Mouse (Mus musculus): Measurements from ENCODE around the gene Senp3. TPM values are rescaled to one million over a fixed set of nuclear protein-coding genes. Genes with fewer than 3 reads are reported as not detected.

The Senp3 gene
- polyA plus RNA-seq, 1 experiment, result 154 TPM

- no peak for DNase-seq (ENCODE audit: extremely low spot score in 1 of 2, low spot score in 1 of 2)
Observed at GRCm38 (mm10) chr11:69683576-69683975, 1.7 kb upstream of the Senp3 start.

GRCm38 (mm10) chr11:69682840-69683533, 1.1 kb upstream of the Senp3 start:
- peak in 1 of 2 experiments; percentile 96 for DNase-seq (ENCODE audit: extremely low spot score in 1 of 2, low spot score in 1 of 2)

- no peak for DNase-seq (ENCODE audit: extremely low spot score in 1 of 2, low spot score in 1 of 2)
Observed at GRCm38 (mm10) chr11:69682209-69682839, 440 bp upstream of the Senp3 start.

DNA sequence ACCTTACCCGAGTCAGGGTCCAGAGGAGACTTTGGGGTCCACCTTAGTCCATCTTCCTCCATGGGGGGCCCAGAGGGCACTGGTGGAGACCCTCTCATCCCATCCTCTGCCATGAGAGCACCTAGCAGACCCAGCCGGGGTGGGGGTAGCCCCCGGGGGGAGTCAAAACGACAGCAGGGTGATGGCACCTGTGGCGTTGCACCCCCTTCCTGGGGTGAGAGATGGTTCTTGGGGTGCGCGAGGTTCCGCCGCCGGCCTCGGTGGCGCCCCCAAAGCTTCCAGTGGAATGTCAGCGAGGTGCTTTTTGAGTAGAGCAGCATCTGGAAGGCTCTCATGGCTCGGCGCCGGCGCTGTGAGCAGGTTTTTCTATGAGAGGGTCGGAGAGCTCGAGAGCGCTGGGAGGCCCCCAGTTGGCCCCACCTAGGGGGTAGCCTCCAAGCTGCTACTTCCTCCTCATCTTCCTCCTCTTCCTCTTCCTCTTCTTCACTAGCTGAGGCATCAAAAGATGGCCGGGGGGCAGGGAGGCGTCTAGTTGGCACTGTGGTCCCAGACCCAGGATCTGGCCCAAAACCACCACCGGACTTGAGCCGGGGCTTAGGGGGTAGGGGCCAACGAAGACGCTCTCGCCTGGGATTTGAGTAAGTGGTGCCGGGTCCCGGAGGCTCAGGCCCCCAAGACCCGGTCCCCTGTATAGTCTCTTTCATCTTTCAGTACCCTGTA, 1.6 kb downstream of the Senp3 start:
- DNase-seq (ENCODE audit: extremely low spot score in 1 of 2, low spot score in 1 of 2), result no peak

DNA sequence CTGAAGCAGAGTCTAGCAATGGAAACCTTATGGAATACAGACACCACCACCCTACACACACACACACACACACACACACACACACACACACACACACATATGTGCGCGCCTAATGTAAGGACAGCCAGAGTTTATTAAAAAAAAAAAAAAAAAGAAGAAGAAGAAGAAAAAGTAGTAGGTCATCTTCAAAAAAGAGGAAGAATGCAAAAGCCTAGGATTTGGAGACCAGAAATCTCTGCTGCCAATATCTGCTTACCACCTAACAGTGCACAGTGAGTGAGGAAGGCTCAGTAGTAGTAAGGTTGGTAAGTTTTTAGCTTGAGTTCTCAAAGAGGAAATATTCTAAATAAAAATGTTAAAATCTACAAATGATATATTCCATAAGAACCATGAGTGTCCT, 2.7 kb downstream of the Senp3 start:
- DNase-seq (ENCODE audit: extremely low spot score in 1 of 2, low spot score in 1 of 2), result no peak

GRCm38 (mm10) chr11:69672211-69672706, 9.6 kb downstream of the Senp3 start, which contains the start of gene Eif4a1:
Gene Eif4a1, minus strand, starts transcription at chr11:69672423.
- DNase-seq (ENCODE audit: extremely low spot score in 1 of 2, low spot score in 1 of 2), result peak; percentile 100

GRCm38 (mm10) chr11:69671726-69672124, 10.2 kb downstream of the Senp3 start:
- DNase-seq (ENCODE audit: extremely low spot score in 1 of 2, low spot score in 1 of 2), result no peak

DNA sequence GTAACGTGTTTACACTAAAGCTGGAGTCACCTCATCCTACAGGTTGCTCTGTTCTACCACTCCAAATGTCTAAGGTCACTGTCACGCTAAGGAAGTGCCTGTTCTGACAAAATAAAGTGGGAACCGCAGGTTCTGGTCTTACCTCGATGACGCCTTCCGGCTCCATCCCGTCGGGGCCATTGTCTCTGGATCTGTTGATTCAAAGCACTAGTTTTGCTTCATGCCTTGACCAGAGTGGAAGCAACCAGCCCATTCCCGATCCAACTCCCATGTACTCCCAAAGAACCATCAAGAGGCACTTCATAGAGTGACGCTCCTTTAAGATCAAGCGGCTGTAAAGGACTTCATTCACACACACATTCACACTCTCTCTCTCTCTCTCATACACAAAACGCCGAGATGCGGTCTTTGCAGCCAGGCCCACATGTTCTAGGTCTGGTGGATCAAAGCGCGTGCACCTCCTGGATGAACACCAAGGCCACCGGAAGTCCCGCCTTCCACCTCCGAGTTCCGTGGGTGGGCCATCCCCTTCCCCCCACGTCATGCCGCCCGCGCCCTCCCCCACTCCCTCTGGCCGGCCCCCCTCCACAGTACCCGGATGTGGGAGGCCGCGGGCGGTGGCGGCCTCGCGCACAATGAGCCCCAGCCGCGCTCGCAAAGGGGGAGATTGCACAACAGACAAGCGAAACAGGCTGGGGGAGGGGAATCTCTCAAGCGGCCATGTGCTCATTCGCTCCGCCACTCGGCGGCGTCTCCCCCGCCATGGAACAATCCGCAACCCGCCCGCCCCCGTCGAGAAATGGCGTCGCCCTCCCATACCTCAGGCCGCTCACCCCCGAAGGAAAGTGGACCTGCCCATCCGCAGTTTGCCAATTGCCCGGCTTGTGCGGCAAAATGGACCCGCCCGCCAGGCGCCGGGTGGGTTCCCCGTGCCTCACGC, 10.8 kb downstream of the Senp3 start:
- DNase-seq (ENCODE audit: extremely low spot score in 1 of 2, low spot score in 1 of 2), result peak; percentile 86 to 93

GRCm38 (mm10) chr11:69666665-69667005, 15.2 kb downstream of the Senp3 start:
- DNase-seq (ENCODE audit: extremely low spot score in 1 of 2, low spot score in 1 of 2), result no peak

DNA sequence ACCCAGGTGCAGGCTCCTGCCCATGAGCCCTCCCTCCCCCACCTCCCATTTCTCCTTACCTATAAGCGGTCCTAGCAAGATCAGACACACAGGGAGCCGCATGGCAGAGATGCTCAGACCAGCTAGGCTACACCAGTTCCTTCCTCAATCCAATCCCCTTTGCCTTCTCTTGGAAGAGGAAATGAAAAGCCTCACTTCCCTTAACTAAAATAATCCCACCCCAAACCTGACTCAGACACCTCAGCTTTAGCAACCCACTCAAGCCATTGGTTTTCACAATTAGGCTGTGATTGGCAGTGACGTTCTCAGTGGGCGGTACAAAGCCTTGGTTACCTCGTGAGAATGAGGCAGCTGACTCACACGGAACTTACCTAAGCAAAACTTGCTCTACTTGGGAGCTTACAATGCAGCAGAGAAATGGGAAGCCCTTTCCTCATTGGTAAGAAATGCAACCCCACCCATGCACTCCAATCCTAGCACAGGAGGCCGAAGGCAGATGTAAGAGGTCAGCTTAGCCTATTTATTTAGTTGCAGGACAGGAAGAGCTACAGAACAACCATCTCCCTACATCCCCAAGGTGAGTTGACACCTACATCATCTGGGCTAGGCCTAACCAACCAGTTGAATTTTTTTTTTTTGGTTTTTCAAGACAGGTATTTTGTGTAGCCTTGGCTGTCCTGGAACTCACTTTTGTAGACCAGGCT, 15.8 kb downstream of the Senp3 start, which contains the start of gene Cd68:
Gene Cd68, minus strand, starts transcription at position 193 of the 704 bp plus-strand sequence.
- peak; percentile 75 to 86 for DNase-seq (ENCODE audit: extremely low spot score in 1 of 2, low spot score in 1 of 2)

GRCm38 (mm10) chr11:69665457-69665960, 16.4 kb downstream of the Senp3 start:
- DNase-seq (ENCODE audit: extremely low spot score in 1 of 2, low spot score in 1 of 2), result no peak

DNA sequence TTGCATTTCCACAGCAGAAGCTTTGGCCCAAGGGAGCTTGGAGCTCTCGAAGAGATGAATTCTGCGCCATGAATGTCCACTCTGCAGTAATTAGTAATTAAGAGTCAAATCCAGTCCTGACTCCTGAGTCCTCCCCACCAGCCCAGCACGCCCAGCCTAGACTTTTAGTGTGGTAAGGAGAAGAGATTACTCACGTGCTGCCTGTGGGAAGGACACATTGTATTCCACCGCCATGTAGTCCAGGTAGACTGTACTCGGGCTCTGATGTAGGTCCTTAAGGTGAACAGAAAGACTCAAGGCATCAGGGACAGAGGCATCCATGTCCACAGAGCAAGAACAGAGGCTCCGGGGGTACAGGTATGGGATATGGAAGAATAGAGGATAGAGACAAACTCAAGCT, 17.0 kb downstream of the Senp3 start:
- no peak for DNase-seq (ENCODE audit: extremely low spot score in 1 of 2, low spot score in 1 of 2)

DNA sequence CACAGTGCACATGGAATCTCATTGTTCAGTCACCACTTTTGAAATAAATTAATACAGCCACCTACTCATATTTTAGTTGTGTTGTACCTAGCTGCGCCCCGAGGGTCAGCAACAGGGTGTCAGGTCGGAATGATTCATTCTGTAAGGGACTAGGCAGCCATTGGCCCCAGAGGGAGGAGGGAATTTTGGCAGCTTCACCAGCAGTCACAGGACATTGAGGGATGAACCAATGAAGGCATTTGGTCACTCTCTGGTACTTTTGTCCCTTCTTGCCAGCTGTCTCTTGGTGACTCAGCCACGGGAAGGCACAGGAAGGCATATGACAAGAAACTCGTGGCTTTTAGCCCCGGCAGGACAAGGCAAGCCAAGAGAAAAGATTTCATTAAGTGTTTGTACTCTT, 18.1 kb downstream of the Senp3 start:
- no peak for DNase-seq (ENCODE audit: extremely low spot score in 1 of 2, low spot score in 1 of 2)

- no peak for DNase-seq (ENCODE audit: extremely low spot score in 1 of 2, low spot score in 1 of 2)
Observed at GRCm38 (mm10) chr11:69662967-69663671, 18.8 kb downstream of the Senp3 start.

GRCm38 (mm10) chr11:69662213-69662966, 19.5 kb downstream of the Senp3 start, which contains the start of gene Mpdu1:
Gene Mpdu1, minus strand, starts transcription at chr11:69662642.
- DNase-seq (ENCODE audit: extremely low spot score in 1 of 2, low spot score in 1 of 2), result peak; percentile 93 to 94

DNA sequence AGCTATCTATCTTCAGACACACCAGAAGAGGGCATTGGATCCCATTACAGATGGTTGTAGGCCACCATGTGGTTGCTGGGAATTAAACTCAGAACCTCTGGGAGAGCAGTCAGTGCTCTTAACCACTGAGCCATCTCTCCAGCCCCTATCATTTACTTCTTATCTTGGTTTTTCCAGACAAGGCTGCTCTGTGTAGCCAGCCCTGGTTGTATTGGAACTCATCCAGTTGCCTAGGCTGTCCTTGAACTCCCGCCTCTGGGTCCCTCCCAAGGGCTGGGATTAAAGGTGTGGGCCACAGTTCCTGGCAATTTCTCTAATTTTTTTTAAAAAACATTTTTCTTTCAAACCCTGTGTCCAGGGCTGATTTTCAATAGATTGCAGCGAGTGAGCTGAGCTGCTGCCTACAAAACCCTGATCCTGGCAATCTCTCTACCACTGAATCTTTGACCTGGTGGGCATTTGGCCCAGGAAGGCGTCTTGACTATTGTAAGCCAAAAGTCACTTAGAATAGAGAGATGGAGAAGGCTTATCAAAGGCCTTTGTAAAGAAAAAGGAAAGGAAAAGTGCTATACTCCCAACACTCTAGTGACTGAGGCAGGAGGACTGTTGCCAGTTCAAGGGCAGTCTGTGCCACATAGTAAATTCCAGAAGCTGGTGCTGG, 20.5 kb downstream of the Senp3 start:
- no peak for DNase-seq (ENCODE audit: extremely low spot score in 1 of 2, low spot score in 1 of 2)

DNA sequence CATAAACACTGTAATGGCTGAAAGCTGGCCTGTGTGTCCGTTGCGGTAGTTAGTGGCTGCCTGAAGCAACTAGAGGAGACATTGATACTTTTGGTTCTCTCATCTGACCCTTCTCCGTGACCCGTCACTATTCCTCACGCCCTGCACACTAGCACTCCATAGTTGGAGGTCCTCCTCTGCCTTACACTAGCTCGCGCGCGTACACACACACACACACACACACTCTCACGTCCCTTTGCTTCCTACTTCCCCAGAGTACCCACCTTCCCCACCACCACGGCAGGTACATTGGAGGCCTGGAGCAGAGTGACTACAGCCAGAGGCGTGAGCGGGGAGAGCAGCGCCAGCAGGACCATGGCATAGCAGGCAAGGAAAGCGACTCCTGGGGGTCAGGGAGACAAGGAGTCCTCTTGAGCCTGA, 24.4 kb downstream of the Senp3 start:
- no peak for DNase-seq (ENCODE audit: extremely low spot score in 1 of 2, low spot score in 1 of 2)

Data from frontal cortex, adult 2 months (tissue).